Mouse (Mus musculus) stomach, embryonic 15.5 days (tissue): ENCODE measurements around the gene Nav2. TPM values are rescaled to one million over a fixed set of nuclear protein-coding genes. Genes with fewer than 3 reads are reported as not detected.

Source experiments
- ATAC-seq: fragments of 200-750 bp; cut with Nextera tagmentation; 2 replicates; pipeline ENCODE4 v1.8.0; 2017; ENCODE audit warnings: low read depth, moderate number of reproducible peaks, moderate TSS enrichment; ENCODE audit not compliant: insufficient read depth, low FRiP score
- H3K27ac ChIP-seq: fragments of 300-500 bp; sonication (generic); 2 replicates; pipeline ENCODE4 v1.5.1; 2015; ENCODE audit warnings: mild to moderate bottlenecking, inconsistent platforms
- H3K27me3 ChIP-seq: fragments of 300-500 bp; sonication (generic); replicated peaks from 2 replicates; pipeline ENCODE4 v1.6.1; 2015; ENCODE audit warnings: inconsistent platforms
- H3K36me3 ChIP-seq: fragments of 300-500 bp; sonication (generic); 2 replicates; pipeline ENCODE4 v1.6.1; 2015; ENCODE audit warnings: inconsistent platforms
- H3K4me1 ChIP-seq: fragments of 300-500 bp; sonication (generic); 2 replicates; pipeline ENCODE4 v1.6.1; 2015; ENCODE audit warnings: inconsistent platforms
- H3K4me2 ChIP-seq: fragments of 300-500 bp; sonication (generic); 2 replicates; pipeline ENCODE4 v1.6.1; 2015; ENCODE audit warnings: mild to moderate bottlenecking, inconsistent platforms
- H3K4me3 ChIP-seq: fragments of 300-500 bp; sonication (generic); replicated peaks from 2 replicates; pipeline ENCODE4 v1.5.1; 2015; ENCODE audit warnings: inconsistent platforms
- H3K9ac ChIP-seq: fragments of 300-500 bp; sonication (generic); 2 replicates; pipeline ENCODE4 v1.6.1; 2015; ENCODE audit warnings: inconsistent platforms
- H3K9me3 ChIP-seq: fragments of 300-500 bp; sonication (generic); 2 replicates; pipeline ENCODE4 v1.6.1; 2016; ENCODE audit warnings: inconsistent platforms
- WGBS: fragments of 180-500 bp; shearing (Covaris S2); methylation state at CpG from one replicate; pipeline ENCODE4 v1.1.7; 2015; 5-methylcytosine and 5-hydroxymethylcytosine counted together
- polyA plus RNA-seq: library from polyadenylated mRNA; unstranded; fragments of >200 nt; fragmentation: Nextera tagmentation; extraction: Ambion mirVana; gene quantifications from 2 replicates; pipeline ENCODE4 v1.2.1, GENCODE M21; 2015

Nav2 gene
- polyA plus RNA-seq, 1 experiment from 2014 or later = 20.4 TPM

GRCm38 (mm10) chr7:49452274-49452673 is 543.8 kb downstream of the Nav2 start:
- Histone ChIP-seq H3K27me3 (no peaks in the 10 kb centered on the region), H3K27ac (0 out of 2 replicates have a peak overlapping the region, but pooled peaks have one; percentile 18), H3K36me3 (no peaks in the 10 kb centered on the region; the same call in 1 of the 2 replicates), H3K9ac (no peak overlapping the region), H3K4me1 (peaks cover 14% of the 10 kb centered on the region; the same call in 1 of the 2 replicates), H3K4me2 (no peak overlapping the region), H3K9me3 (no peaks in the 10 kb centered on the region), H3K4me3 (no peak overlapping the region)
- no peak for ATAC-seq
- 66% methylated on average over 11 of the region's 11 CpGs for WGBS

GRCm38 (mm10) chr7:49454601-49455000 is 546.1 kb downstream of the Nav2 start:
- no peak for ATAC-seq
- Histone ChIP-seq H3K4me2 (no peak overlapping the region), H3K27ac (no peak overlapping the region), H3K9me3 (no peaks in the 10 kb centered on the region), H3K4me1 (peaks cover 11% of the 10 kb centered on the region; the same call in 1 of the 2 replicates), H3K9ac (no peak overlapping the region), H3K27me3 (no peaks in the 10 kb centered on the region), H3K36me3 (no peaks in the 10 kb centered on the region; the same call in 1 of the 2 replicates), H3K4me3 (no peak overlapping the region)
- WGBS = 83% methylated on average over 5 of the region's 5 CpGs

- Histone ChIP-seq H3K27me3 (no peaks in the 10 kb centered on the region), H3K4me2 (no peak overlapping the region), H3K36me3 (no peaks in the 10 kb centered on the region; the same call in 1 of the 2 replicates), H3K4me1 (no peaks in the 10 kb centered on the region), H3K4me3 (no peak overlapping the region), H3K9me3 (no peaks in the 10 kb centered on the region), H3K9ac (no peak overlapping the region), H3K27ac (no peak overlapping the region)
- ATAC-seq = no peak
- 57% methylated on average over 2 of the region's 2 CpGs for WGBS
These were observed 547.6 kb downstream of the Nav2 start for GRCm38 (mm10) chr7:49456148-49456547.

GRCm38 (mm10) chr7:49457398-49457797 is 548.9 kb downstream of the Nav2 start:
- H3K4me1 ChIP-seq = no peaks in the 10 kb centered on the region
- no peaks in the 10 kb centered on the region for H3K27me3 ChIP-seq
- H3K27ac ChIP-seq = no peak overlapping the region
- 71% methylated on average over 10 of the region's 10 CpGs for WGBS
- no peak overlapping the region for H3K4me3 ChIP-seq
- no peak overlapping the region for H3K4me2 ChIP-seq
- no peaks in the 10 kb centered on the region for H3K9me3 ChIP-seq
- H3K9ac ChIP-seq = no peak overlapping the region
- no peaks in the 10 kb centered on the region; the same call in 1 of the 2 replicates for H3K36me3 ChIP-seq
- ATAC-seq = no peak

- Histone ChIP-seq H3K9me3 (no peaks in the 10 kb centered on the region), H3K4me3 (no peak overlapping the region), H3K4me2 (no peak overlapping the region), H3K27me3 (no peaks in the 10 kb centered on the region), H3K4me1 (no peaks in the 10 kb centered on the region), H3K36me3 (no peaks in the 10 kb centered on the region; the same call in 1 of the 2 replicates), H3K27ac (no peak overlapping the region), H3K9ac (no peak overlapping the region)
- no peak for ATAC-seq
- 82% methylated on average over 10 of the region's 10 CpGs for WGBS
These were observed 549.4 kb downstream of the Nav2 start for GRCm38 (mm10) chr7:49457890-49458289.

- 0 out of 2 replicates have a peak overlapping the region, but pooled peaks have one; percentile 5 for H3K4me3 ChIP-seq
- H3K4me1 ChIP-seq = no peaks in the 10 kb centered on the region
- no peaks in the 10 kb centered on the region for H3K9me3 ChIP-seq
- peak overlapping the region; percentile 35 for H3K4me2 ChIP-seq
- H3K36me3 ChIP-seq = peaks cover 13% of the 10 kb centered on the region
- peak overlapping the region; percentile 17; the same call in 1 of the 2 replicates for H3K27ac ChIP-seq
- WGBS = 9% methylated on average over 10 of the region's 10 CpGs
- no peak overlapping the region for H3K9ac ChIP-seq
- H3K27me3 ChIP-seq = no peaks in the 10 kb centered on the region
- no peak for ATAC-seq
These were observed 553.9 kb downstream of the Nav2 start for GRCm38 (mm10) chr7:49462328-49462811.

GRCm38 (mm10) chr7:49467861-49468260 is 559.3 kb downstream of the Nav2 start:
- no peak overlapping the region for H3K4me3 ChIP-seq
- 35% methylated on average over 10 of the region's 10 CpGs for WGBS
- no peaks in the 10 kb centered on the region; the same call in 1 of the 2 replicates for H3K4me1 ChIP-seq
- H3K9ac ChIP-seq = no peak overlapping the region
- H3K36me3 ChIP-seq = peaks cover 17% of the 10 kb centered on the region
- H3K27ac ChIP-seq = no peak overlapping the region
- H3K4me2 ChIP-seq = no peak overlapping the region
- H3K9me3 ChIP-seq = no peaks in the 10 kb centered on the region
- peak; percentile 49; the same call in 1 of the 2 replicates for ATAC-seq
- no peaks in the 10 kb centered on the region for H3K27me3 ChIP-seq

- WGBS = 74% methylated on average over 8 of the region's 8 CpGs
- Histone ChIP-seq H3K27ac (no peak overlapping the region), H3K36me3 (peaks cover 17% of the 10 kb centered on the region), H3K4me2 (no peak overlapping the region), H3K9me3 (no peaks in the 10 kb centered on the region), H3K27me3 (no peaks in the 10 kb centered on the region), H3K4me1 (no peaks in the 10 kb centered on the region; the same call in 1 of the 2 replicates), H3K9ac (no peak overlapping the region), H3K4me3 (no peak overlapping the region)
- ATAC-seq = no peak
These were observed 560.1 kb downstream of the Nav2 start for GRCm38 (mm10) chr7:49468492-49469205.

- H3K4me2 ChIP-seq = no peak overlapping the region
- H3K36me3 ChIP-seq = 0 out of 2 replicates have a peak, but pooled peaks cover 4% of the 10 kb centered on the region
- no peak for ATAC-seq
- H3K4me3 ChIP-seq = no peak overlapping the region
- no peaks in the 10 kb centered on the region for H3K9me3 ChIP-seq
- H3K27ac ChIP-seq = no peak overlapping the region
- H3K4me1 ChIP-seq = no peaks in the 10 kb centered on the region; the same call in 1 of the 2 replicates
- H3K9ac ChIP-seq = no peak overlapping the region
- WGBS = 52% methylated on average over 3 of the region's 3 CpGs
- H3K27me3 ChIP-seq = no peaks in the 10 kb centered on the region
These were observed 562.8 kb downstream of the Nav2 start for GRCm38 (mm10) chr7:49471278-49471677.

- Histone ChIP-seq H3K27ac (no peak overlapping the region), H3K4me1 (peaks cover 24% of the 10 kb centered on the region), H3K4me2 (no peak overlapping the region), H3K9me3 (no peaks in the 10 kb centered on the region), H3K4me3 (no peak overlapping the region), H3K9ac (no peak overlapping the region), H3K27me3 (no peaks in the 10 kb centered on the region), H3K36me3 (0 out of 2 replicates have a peak, but pooled peaks cover 4% of the 10 kb centered on the region)
- WGBS = 48% methylated on average over 6 of the region's 6 CpGs
- ATAC-seq = no peak
These were observed 566.8 kb downstream of the Nav2 start for GRCm38 (mm10) chr7:49475282-49475681.

GRCm38 (mm10) chr7:49476163-49476562 is 567.6 kb downstream of the Nav2 start:
- 0 out of 2 replicates have a peak, but pooled peaks cover 4% of the 10 kb centered on the region for H3K36me3 ChIP-seq
- H3K4me2 ChIP-seq = no peak overlapping the region
- H3K9me3 ChIP-seq = no peaks in the 10 kb centered on the region
- no peak for ATAC-seq
- H3K4me1 ChIP-seq = peaks cover 24% of the 10 kb centered on the region
- no peak overlapping the region for H3K4me3 ChIP-seq
- H3K27me3 ChIP-seq = no peaks in the 10 kb centered on the region
- 94% methylated on average over 8 of the region's 8 CpGs for WGBS
- no peak overlapping the region for H3K9ac ChIP-seq
- no peak overlapping the region for H3K27ac ChIP-seq

GRCm38 (mm10) chr7:49476666-49477065 is 568.1 kb downstream of the Nav2 start:
- 53% methylated on average over 5 of the region's 5 CpGs for WGBS
- no peak overlapping the region for H3K9ac ChIP-seq

More at GRCm38 (mm10) chr7:49476666-49477065, 568.1 kb downstream of the Nav2 start:
- Histone ChIP-seq H3K9me3 (no peaks in the 10 kb centered on the region), H3K4me1 (peaks cover 24% of the 10 kb centered on the region), H3K27ac (peak overlapping the region; percentile 54; the same call in 1 of the 2 replicates), H3K36me3 (0 out of 2 replicates have a peak, but pooled peaks cover 4% of the 10 kb centered on the region), H3K27me3 (no peaks in the 10 kb centered on the region), H3K4me2 (no peak overlapping the region), H3K4me3 (no peak overlapping the region)
- no peak for ATAC-seq
